ENCODE assay signal across 23 mouse cellular contexts in the genomic region with DNA sequence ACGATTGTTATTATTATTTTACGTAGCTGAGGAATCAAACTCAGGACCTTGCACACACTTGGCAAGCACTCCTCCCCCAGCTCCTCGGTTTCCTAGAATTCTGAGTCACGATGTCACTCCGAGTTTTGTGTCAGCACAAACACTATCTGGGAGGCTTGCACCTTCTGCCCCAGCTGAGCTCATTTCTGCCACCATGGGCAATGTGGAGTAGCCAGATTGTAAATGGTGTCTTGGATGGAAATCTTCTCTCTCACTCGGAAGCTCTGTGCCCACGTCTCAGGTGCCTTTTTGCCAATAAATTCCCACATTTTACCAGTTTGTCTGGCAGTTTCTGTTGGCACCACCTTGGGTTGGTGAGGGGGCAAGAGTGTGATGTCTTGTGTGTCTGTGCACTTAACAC.
DNase-seq lines count a peak whose midpoint lies in the region; ATAC-seq and TF ChIP-seq lines count a peak whose summit lies in the region.
"Had no signal": no experiment of that assay in that cellular context is flagged by ENCODE, and none has a peak within 500 bp of the region (broad histone marks: within the 10 kb centered on the region; RNA-seq: fewer than 3 reads in every experiment).

No protein-coding gene starts in this region.

- H3K4me3 ChIP-seq in intestine, postnatal 0 days (ENCODE audit: low read depth, low read length) = no peak overlapping the region
- no peak overlapping the region for H3K4me3 ChIP-seq in intestine, embryonic 16.5 days (ENCODE audit: low read length)
- H3K4me3 ChIP-seq in heart, embryonic 12.5 days = no peak overlapping the region
- H3K4me3 ChIP-seq: embryonic facial prominence, embryonic 13.5 days; forebrain, embryonic 12.5 days; gastrocnemius, adult 2 months; heart, embryonic 13.5 days; hindbrain, embryonic 15.5 days had no signal

- H3K27me3 ChIP-seq in intestine, postnatal 0 days (replicated peaks; ENCODE audit: control insufficient read depth, insufficient read depth, low read length) = no peaks in the 10 kb centered on the region
- H3K27me3 ChIP-seq in intestine, embryonic 16.5 days (replicated peaks; ENCODE audit: control insufficient read depth, insufficient read depth, low read length) = no peaks in the 10 kb centered on the region
- no peaks in the 10 kb centered on the region for H3K27me3 ChIP-seq in heart, embryonic 12.5 days (replicated peaks)
- H3K27me3 ChIP-seq: embryonic facial prominence, embryonic 13.5 days; forebrain, embryonic 12.5 days; heart, embryonic 13.5 days; hindbrain, embryonic 15.5 days had no signal

- H3K36me3 ChIP-seq in intestine, postnatal 0 days (ENCODE audit: control insufficient read depth, insufficient read depth) = no peaks in the 10 kb centered on the region
- no peaks in the 10 kb centered on the region for H3K36me3 ChIP-seq in intestine, embryonic 16.5 days (ENCODE audit: control insufficient read depth, insufficient read depth, low read length)
- no peaks in the 10 kb centered on the region for H3K36me3 ChIP-seq in heart, embryonic 12.5 days
- H3K36me3 ChIP-seq: embryonic facial prominence, embryonic 13.5 days; forebrain, embryonic 12.5 days; G1E; heart, embryonic 13.5 days; hindbrain, embryonic 15.5 days had no signal

- WGBS in intestine, postnatal 0 days = 85% methylated on average over 7 of the region's 7 CpGs
- 85% methylated on average over 7 of the region's 7 CpGs for WGBS in intestine, embryonic 16.5 days
- 81% methylated on average over 7 of the region's 7 CpGs for WGBS in heart, embryonic 12.5 days

- no peak for TF ChIP-seq CTCF in intestine, postnatal 0 days (IDR thresholded peaks at IDR 0.05; ENCODE audit: low read depth)

- H3K9ac ChIP-seq in intestine, postnatal 0 days (ENCODE audit: low read depth, low read length) = no peak overlapping the region
- no peak overlapping the region for H3K9ac ChIP-seq in intestine, embryonic 16.5 days (ENCODE audit: low read depth, low read length)
- no peak overlapping the region for H3K9ac ChIP-seq in heart, embryonic 12.5 days
- H3K9ac ChIP-seq: embryonic facial prominence, embryonic 13.5 days; forebrain, embryonic 12.5 days; heart, embryonic 13.5 days; hindbrain, embryonic 15.5 days had no signal

- DNase-seq in adrenal gland, postnatal 36 days = peak; percentile 20 to 40
- no peak for DNase-seq in adrenal gland, postnatal 14 days
- DNase-seq in 3T3-L1 (ENCODE audit: low read depth, low spot score) = peak; percentile 6
- DNase-seq in adipocyte (ENCODE audit: low spot score) = peak; percentile 59
- DNase-seq in urinary bladder, postnatal 14 days (ENCODE audit: low spot score) = no peak
- DNase-seq: B cell, adult 2 months; cerebellum, adult 11-12 months; cerebellum, adult 9-11 months; cerebellum, postnatal 36 days; gastrocnemius, adult 2 months; gastrocnemius, postnatal 25 days; heart, postnatal 36 days; kidney, adult 11 months had no signal

- no peak overlapping the region for H3K27ac ChIP-seq in intestine, postnatal 0 days (ENCODE audit: low read depth, low read length)
- H3K27ac ChIP-seq in intestine, embryonic 16.5 days (ENCODE audit: low read length) = no peak overlapping the region
- H3K27ac ChIP-seq in heart, embryonic 12.5 days (ENCODE audit: poor library complexity, severe bottlenecking) = no peak overlapping the region
- H3K27ac ChIP-seq: embryonic facial prominence, embryonic 13.5 days; forebrain, embryonic 12.5 days; gastrocnemius, adult 2 months; heart, embryonic 13.5 days; hindbrain, embryonic 15.5 days had no signal

- H3K4me2 ChIP-seq in intestine, postnatal 0 days (replicated peaks; ENCODE audit: low read depth) = no peak overlapping the region
- no peak overlapping the region for H3K4me2 ChIP-seq in intestine, embryonic 16.5 days (ENCODE audit: low read depth, low read length)
- H3K4me2 ChIP-seq in heart, embryonic 12.5 days = no peak overlapping the region
- H3K4me2 ChIP-seq: embryonic facial prominence, embryonic 13.5 days; forebrain, embryonic 12.5 days; heart, embryonic 13.5 days; hindbrain, embryonic 15.5 days had no signal

- peak; percentile 67 for ATAC-seq in intestine, postnatal 0 days
- ATAC-seq in intestine, embryonic 16.5 days = no peak
- ATAC-seq in heart, embryonic 12.5 days (ENCODE audit: insufficient number of reproducible peaks, low FRiP score) = no peak
- ATAC-seq: CD4-positive, CD25-positive, alpha-beta regulatory T cell, adult 4 months; forebrain, embryonic 16.5 days had no signal

- H3K4me1 ChIP-seq in intestine, postnatal 0 days (replicated peaks; ENCODE audit: control insufficient read depth, insufficient read depth, low read length) = no peaks in the 10 kb centered on the region
- no peaks in the 10 kb centered on the region for H3K4me1 ChIP-seq in intestine, embryonic 16.5 days (ENCODE audit: control insufficient read depth, insufficient read depth, low read length)
- H3K4me1 ChIP-seq in heart, embryonic 12.5 days (replicated peaks) = no peaks in the 10 kb centered on the region
- H3K4me1 ChIP-seq: embryonic facial prominence, embryonic 13.5 days had no signal

- H3K9me3 ChIP-seq in intestine, postnatal 0 days (ENCODE audit: control insufficient read depth) = no peaks in the 10 kb centered on the region
- H3K9me3 ChIP-seq in intestine, embryonic 16.5 days (ENCODE audit: control insufficient read depth, low read length) = no peaks in the 10 kb centered on the region
- H3K9me3 ChIP-seq in heart, embryonic 12.5 days (replicated peaks) = peaks cover 2% of the 10 kb centered on the region; the same call in 1 of the 2 replicates
- H3K9me3 ChIP-seq: embryonic facial prominence, embryonic 13.5 days; G1E; hindbrain, embryonic 15.5 days had no signal

Comparison
In these comparisons a context has a peak if more than half of its experiments do, and no peak if none do; other contexts are left out.
1. DNase-seq: peak in adrenal gland, postnatal 36 days (2 of 2), 3T3-L1 (single experiment) and adipocyte (single experiment); none in adrenal gland, postnatal 14 days (single experiment) and urinary bladder, postnatal 14 days (single experiment).